Mouse (Mus musculus) ZHBTc4 (cell line): ENCODE results near the gene Fev.
A peak's percentile ranks its signal among the peaks of the same experiment; 100 is the strongest.

ENCODE experiments used
- DNase-seq: peaks from one replicate; pipeline ENCODE4 v3.0.0-alpha.2; 2011; ENCODE audit warnings: low read depth, low spot score

Fev gene

GRCm38 (mm10) chr1:74885369-74886042 is at the start of gene Fev:
TSS of gene Fev (minus strand) at chr1:74885419.
- DNase-seq, result peak; percentile 61

DNA sequence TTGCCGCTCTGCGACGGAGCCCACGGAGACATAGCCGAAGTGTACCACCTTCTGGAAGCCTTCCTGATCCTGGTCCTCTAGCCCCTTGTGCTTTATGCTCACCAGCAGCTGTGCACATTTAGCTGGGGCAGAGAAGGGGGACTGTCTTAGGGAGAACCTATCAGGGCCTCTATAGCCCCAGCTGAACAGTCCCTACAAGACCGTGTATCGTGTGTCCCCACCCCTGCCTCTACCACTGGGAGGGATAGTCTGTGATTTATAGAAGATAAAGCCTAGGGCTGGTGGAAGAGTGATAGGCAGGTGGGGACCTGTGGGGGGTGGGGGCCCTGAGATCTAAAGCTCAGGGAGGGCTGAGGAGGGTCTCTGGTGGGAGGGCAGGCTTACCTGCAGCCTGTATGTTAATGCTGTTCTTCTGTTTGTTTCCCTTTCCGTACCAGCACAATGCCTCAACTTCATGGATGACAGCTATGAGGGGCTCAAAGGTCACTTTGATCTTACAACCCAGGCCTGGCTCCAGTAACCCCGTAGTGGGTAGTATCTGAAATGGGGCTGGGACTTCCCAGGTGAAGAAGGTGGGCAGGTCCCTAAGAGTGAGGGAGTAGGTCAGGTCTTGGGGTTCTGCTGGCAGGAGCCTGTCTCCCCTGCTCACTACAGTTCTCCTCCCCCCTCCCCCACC is 42.5 kb upstream of the Fev start:
- no peak for DNase-seq

- peak; percentile 57 for DNase-seq
Measured at GRCm38 (mm10) chr1:74926721-74927120, 41.5 kb upstream of the Fev start.

GRCm38 (mm10) chr1:74924464-74924863 is 39.2 kb upstream of the Fev start:
- no peak for DNase-seq

DNA sequence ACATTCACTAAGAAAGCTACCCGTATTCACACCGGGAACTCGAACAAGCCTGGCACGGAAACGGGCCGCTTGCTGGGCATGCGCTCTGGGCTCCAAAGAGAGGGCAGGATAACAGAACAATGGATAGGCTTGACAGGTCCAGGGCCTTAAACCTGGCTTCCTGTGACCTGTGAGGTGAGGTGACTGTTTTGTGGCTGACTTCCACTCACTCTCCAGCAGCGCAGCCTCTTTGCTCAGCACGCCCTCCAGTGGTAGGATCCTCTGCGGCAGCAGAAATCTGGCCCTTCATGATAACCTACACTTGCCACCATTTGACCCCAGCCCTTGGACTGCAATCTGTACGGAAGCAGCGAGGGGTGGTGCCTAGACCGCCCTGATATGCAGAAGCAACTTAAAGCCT is 30.5 kb upstream of the Fev start:
- peak; percentile 73 for DNase-seq

DNA sequence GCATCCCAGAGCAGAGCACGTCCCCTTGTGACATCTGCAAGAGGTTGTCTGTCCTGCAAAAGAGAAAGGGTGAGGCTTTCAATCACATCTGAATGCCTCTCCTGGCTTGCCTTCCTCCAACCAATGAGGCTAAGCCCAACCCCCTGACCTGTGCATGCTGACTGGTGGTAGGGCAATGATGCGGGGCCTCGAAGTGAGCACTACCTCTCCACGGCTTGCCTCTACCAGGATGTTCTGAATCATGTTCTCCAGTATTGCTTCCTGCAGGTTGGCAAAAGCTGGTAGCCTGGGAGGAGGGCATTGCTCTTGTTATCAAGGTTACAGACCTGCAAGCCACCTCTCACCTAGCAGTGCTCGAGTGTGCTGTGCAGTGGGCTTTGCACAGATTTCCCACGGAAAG is 17.0 kb upstream of the Fev start:
- DNase-seq, result peak; percentile 10

GRCm38 (mm10) chr1:74901686-74902085 is 16.5 kb upstream of the Fev start:
- DNase-seq, result peak; percentile 86

- peak; percentile 41 for DNase-seq
Measured at GRCm38 (mm10) chr1:74900341-74901285, 15.4 kb upstream of the Fev start.

- DNase-seq, result no peak
Measured at GRCm38 (mm10) chr1:74898656-74899431, 13.6 kb upstream of the Fev start.

DNA sequence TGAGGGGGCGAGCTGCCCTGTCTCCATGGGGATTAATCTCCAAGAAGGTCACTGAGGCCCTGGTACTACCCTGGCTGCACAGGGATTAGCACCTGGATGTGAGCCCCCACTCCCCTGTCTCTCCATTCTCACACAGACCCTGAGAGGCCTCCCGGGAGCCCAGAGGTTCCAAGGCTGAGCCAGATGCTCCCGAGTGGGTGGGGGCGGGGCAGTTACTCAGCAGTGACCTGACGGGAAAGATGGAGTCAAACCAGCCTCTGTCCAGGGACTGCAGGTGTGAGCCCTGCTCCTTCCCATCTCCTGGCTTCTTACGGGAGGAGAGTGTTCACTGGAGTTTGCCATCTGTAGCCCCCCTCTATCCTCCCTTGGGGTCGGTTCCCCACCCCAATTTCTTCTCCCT is 12.8 kb upstream of the Fev start:
- DNase-seq, result peak; percentile 14

DNA sequence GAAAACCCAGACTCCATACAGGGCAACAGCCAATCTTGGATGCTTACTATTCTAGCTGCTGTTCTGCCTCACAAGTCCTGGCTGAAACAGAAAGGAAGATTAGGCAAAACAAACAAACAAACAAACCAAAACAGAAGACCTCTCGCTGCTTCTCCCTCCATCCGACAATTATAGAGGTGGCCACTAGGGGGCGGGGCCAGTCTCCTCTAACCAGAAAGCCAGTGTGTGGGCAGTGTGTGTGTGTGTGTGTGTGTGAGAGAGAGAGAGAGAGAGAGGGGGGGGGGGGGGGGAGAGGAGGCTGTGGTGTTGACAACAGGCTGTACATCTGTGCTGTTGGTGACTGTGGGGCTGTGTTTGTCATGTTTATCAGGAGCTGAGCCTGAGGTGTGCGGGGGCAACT is 9.7 kb upstream of the Fev start:
- peak; percentile 73 for DNase-seq

GRCm38 (mm10) chr1:74893134-74893855 is 8.1 kb upstream of the Fev start, which contains the start of gene Cryba2:
TSS of gene Cryba2 (minus strand) at chr1:74893143.
- DNase-seq, result peak; percentile 87

- DNase-seq, result no peak
Measured at GRCm38 (mm10) chr1:74892351-74893133, 7.3 kb upstream of the Fev start.

- DNase-seq, result peak; percentile 73
Measured at GRCm38 (mm10) chr1:74891513-74891912, 6.3 kb upstream of the Fev start.

DNA sequence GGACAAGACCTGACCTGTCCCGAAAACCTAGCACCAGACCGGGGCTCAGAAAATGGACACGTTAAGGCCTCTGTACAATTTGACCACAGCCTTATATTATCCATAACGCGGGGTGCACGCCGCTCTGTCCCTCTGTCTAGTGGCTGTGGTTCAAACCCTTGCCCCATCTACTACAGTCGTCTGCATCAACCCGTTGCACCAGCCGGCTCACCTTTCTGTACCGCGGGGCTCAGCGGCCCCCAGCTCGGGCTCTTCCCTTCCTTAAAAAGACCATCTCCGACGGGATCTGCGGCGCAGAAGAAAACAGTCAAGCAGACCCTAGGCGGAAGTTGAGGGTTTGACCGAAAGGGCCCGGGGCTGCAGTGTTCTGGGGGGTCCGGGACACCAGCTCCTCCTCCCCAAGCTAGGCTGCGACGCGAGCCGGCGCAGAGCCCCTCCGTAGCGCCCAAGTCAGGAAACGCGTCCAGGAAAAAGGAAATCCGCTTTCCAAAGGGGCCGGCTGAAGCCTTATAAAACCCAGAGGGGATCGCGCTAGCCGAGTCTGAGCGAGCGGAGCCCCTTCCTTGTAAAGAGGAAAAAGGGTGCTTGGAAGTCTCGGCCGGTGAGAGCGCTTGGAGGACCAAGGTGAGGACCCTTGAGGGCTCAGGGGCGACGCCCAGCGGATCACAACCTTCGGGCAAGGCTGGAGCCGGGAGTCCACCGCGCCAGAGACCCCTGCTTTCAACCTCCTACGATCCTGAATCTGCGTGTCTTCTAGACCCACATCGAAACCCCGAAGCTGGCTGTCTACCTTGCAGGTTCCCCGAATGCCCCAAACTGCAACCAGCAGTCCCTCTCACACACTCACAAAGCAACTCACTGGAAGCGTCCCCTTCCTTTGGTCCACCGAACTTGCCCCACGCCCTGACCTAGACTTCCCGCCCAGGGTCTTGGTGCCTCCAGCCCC is 750 bp downstream of the Fev start:
- DNase-seq, result peak; percentile 50

GRCm38 (mm10) chr1:74883441-74883840 is 1.8 kb downstream of the Fev start:
- no peak for DNase-seq

DNA sequence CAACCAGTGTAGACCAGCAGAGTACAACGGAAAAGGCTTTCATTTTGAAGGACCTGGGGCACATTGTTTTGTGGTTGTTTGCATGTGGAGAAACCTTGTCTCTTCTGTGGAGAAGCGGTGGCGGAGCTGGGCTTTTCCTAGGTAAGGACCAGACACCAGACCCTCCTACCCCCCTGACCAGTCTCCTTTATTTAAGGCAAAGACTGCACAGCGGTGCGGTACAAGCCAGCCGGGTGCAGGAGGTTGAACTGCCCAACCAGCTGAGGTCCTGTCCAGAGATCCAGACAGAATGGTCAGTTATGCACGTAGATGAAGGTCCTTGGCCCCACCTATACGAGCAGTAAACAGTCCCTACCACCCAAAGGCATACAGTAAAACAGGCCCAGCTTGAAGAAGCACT is 2.4 kb downstream of the Fev start:
- no peak for DNase-seq

DNA sequence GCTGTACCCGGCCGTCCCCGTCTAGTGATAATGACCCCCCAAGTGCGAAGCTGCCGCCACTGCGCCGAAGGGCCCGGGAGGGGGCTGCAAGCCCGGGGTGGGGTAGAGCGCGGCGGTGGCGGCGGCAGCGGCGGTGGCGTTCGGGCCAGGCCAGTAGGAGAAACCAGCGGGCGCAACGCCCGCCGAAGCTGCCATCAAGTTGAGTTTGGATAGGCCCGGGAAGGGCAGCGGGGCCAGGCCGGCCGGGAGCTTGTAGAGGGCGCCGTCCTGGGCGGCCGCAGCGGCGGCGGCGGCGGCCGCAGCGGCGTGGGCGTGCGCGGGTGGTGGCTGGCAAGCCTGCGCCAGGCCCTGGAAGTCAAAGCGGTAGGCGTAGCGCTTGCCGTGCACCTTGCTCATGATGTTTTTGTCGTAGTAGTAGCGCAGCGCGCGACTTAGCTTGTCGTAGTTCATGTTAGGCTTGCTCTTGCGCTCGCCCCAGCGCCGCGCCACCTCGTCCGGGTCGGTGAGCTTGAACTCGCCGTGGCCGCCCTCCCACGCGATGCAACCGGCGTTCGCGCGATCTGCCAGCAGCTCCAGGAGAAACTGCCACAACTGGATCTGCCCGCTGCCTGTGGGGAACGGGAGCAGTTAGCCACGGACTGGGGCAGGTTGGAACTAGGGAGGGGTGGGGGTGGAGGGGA is 3.0 kb downstream of the Fev start:
- peak; percentile 74 for DNase-seq
